Mouse (Mus musculus) cerebellum, postnatal 36 days (tissue): ENCODE data around the gene Unc45b.

ENCODE experiments used
- DNase-seq, 2 experiments: peaks; one replicate each; pipeline ENCODE4 v3.0.0; 2021 to 2022; ENCODE audit warnings: mixed read lengths in 2 of 2

Gene Unc45b

GRCm38 (mm10) chr11:82910250-82910649 is at the start of gene Unc45b:
Gene Unc45b (plus strand): TSS chr11:82910550.
- DNase-seq = no peak

GRCm38 (mm10) chr11:82860759-82861158 is 49.6 kb upstream of the Unc45b start:
- DNase-seq = no peak

GRCm38 (mm10) chr11:82861558-82861957 is 48.8 kb upstream of the Unc45b start:
- no peak for DNase-seq

- no peak for DNase-seq
These were observed 47.7 kb upstream of the Unc45b start for GRCm38 (mm10) chr11:82862638-82863037.

GRCm38 (mm10) chr11:82863059-82863458 is 47.3 kb upstream of the Unc45b start:
- no peak for DNase-seq

GRCm38 (mm10) chr11:82863488-82863931 is 46.8 kb upstream of the Unc45b start:
- DNase-seq = no peak

GRCm38 (mm10) chr11:82865957-82866356 is 44.4 kb upstream of the Unc45b start:
- DNase-seq = no peak

GRCm38 (mm10) chr11:82866850-82867564 is 43.3 kb upstream of the Unc45b start:
- DNase-seq = no peak

GRCm38 (mm10) chr11:82867956-82868355 is 42.4 kb upstream of the Unc45b start:
- DNase-seq = no peak

- DNase-seq = no peak
These were observed 40.7 kb upstream of the Unc45b start for GRCm38 (mm10) chr11:82869506-82870172.

- peak in 1 of 2 experiments; percentile 22 for DNase-seq
These were observed 39.9 kb upstream of the Unc45b start for GRCm38 (mm10) chr11:82870173-82871030.

- DNase-seq = peak; percentile 96 to 97
These were observed 39.3 kb upstream of the Unc45b start, which contains the start of gene Rffl for GRCm38 (mm10) chr11:82871031-82871446. Gene Rffl (minus strand): TSS chr11:82871210.

- DNase-seq = no peak
These were observed 35.4 kb upstream of the Unc45b start for GRCm38 (mm10) chr11:82874924-82875323.

- no peak for DNase-seq
These were observed 34.7 kb upstream of the Unc45b start for GRCm38 (mm10) chr11:82875631-82876030.

GRCm38 (mm10) chr11:82877726-82878344 is 32.5 kb upstream of the Unc45b start:
- no peak for DNase-seq

- no peak for DNase-seq
These were observed 27.2 kb upstream of the Unc45b start for GRCm38 (mm10) chr11:82883180-82883579.

- DNase-seq = no peak
These were observed 23.8 kb upstream of the Unc45b start for GRCm38 (mm10) chr11:82886559-82886958.

- DNase-seq = no peak
These were observed 21.8 kb upstream of the Unc45b start for GRCm38 (mm10) chr11:82888491-82888946.

- peak; percentile 21 to 29 for DNase-seq
These were observed 20.6 kb upstream of the Unc45b start for GRCm38 (mm10) chr11:82889524-82890341.

GRCm38 (mm10) chr11:82890342-82890762 is 20.0 kb upstream of the Unc45b start, which contains the start of gene Rad51d:
Gene Rad51d (minus strand): TSS chr11:82890614.
- DNase-seq = peak; percentile 95 to 96

GRCm38 (mm10) chr11:82891936-82892335 is 18.4 kb upstream of the Unc45b start, which contains the start of gene Fndc8:
Gene Fndc8 (plus strand): TSS chr11:82892124.
- no peak for DNase-seq
